Mouse (Mus musculus) stomach, postnatal 0 days (tissue): ENCODE measurements around the gene Maneal.

Experiments
- CTCF ChIP-seq: IDR thresholded peaks from 2 replicates; pipeline ENCODE4 v1.5.1; 2016; ENCODE audit warnings: antibody characterized with exemption, low read depth, mild to moderate bottlenecking, moderate library complexity
- EP300 ChIP-seq: optimal IDR thresholded peaks from 2 replicates; pipeline ENCODE3; 2016; ENCODE audit warnings: antibody characterized with exemption

- no peak for TF ChIP-seq CTCF
- no peak for TF ChIP-seq EP300
These were observed 53.5 kb downstream of the Maneal start for GRCm38 (mm10) chr4:124808511-124808910.
